In the genomic region with DNA sequence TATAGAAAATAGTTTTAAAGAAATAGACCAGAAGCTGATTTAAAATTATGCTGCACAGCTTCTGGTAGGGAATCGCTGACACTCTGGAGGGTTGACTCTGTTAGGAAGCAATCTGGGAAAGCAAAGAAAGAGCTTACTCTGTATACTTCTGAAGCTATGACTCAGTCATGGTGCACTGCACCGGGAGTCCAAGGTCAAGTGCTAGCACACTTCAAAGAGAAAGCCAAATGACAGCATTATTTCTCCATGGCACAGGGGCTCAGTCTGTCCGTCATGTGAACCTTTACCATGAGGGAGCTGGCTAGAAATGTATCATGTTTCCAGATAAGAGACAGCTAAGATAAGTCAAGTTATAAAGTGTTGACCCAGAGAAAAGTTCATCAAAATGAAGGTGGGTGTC, we compare ENCODE assay signal across 13 mouse cellular contexts.
"Had no signal": no experiment of that assay in that cellular context is flagged by ENCODE, and none has a peak within 500 bp of the region (broad histone marks: within the 10 kb centered on the region; RNA-seq: fewer than 3 reads in every experiment).

No protein-coding gene starts in this region.

- H3K36me3 ChIP-seq: limb, embryonic 13.5 days; midbrain, embryonic 15.5 days; neural tube, embryonic 13.5 days had no signal

- H3K4me2 ChIP-seq: limb, embryonic 13.5 days; midbrain, embryonic 11.5 days; midbrain, embryonic 15.5 days; neural tube, embryonic 13.5 days had no signal

- H3K27ac ChIP-seq: limb, embryonic 13.5 days; liver, embryonic 14.5 days; midbrain, embryonic 15.5 days; neural tube, embryonic 13.5 days had no signal

- H3K27me3 ChIP-seq: limb, embryonic 13.5 days; midbrain, embryonic 15.5 days; neural tube, embryonic 13.5 days had no signal

- H3K4me1 ChIP-seq: limb, embryonic 13.5 days; midbrain, embryonic 15.5 days; neural tube, embryonic 13.5 days had no signal

- ATAC-seq: midbrain, embryonic 15.5 days had no signal

- H3K9ac ChIP-seq: limb, embryonic 13.5 days; liver, embryonic 14.5 days; midbrain, embryonic 15.5 days; neural tube, embryonic 13.5 days had no signal

- DNase-seq: left cerebral cortex, postnatal 4 days; lung, adult 18-20 months; lung, postnatal 36 days; retina, postnatal 1 day; right cerebral cortex, postnatal 4 days; spleen, adult 18-20 months; thymus, adult 18-20 months; thymus, postnatal 14 days had no signal

- H3K4me3 ChIP-seq: limb, embryonic 13.5 days; midbrain, embryonic 15.5 days; neural tube, embryonic 13.5 days had no signal

- H3K9me3 ChIP-seq: limb, embryonic 13.5 days; midbrain, embryonic 15.5 days; neural tube, embryonic 13.5 days had no signal
